Mouse (Mus musculus): Measurements from ENCODE around the gene Foxp1.

Foxp1 gene

DNA sequence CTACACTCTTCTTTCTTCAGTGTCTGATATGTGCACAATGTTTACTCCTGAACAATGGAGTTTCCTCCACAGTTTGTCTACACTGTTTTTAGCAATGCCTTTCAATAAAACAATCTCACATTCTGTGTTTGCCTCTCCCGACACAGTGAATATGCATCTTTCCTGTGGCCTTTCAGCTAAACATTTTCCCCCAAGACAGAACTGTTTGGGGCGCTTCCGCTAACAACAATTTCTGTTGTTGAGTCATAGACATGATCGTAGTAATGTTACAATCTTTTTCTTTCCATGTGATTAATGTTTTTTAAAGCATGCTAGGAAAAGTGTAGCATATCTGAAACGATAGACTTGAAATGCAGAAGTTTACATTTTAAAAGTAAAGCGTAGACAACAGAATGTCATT lies 194.4 kb downstream of the Foxp1 start:
- no peak for DNase-seq (ENCODE audit: low spot score)

DNA sequence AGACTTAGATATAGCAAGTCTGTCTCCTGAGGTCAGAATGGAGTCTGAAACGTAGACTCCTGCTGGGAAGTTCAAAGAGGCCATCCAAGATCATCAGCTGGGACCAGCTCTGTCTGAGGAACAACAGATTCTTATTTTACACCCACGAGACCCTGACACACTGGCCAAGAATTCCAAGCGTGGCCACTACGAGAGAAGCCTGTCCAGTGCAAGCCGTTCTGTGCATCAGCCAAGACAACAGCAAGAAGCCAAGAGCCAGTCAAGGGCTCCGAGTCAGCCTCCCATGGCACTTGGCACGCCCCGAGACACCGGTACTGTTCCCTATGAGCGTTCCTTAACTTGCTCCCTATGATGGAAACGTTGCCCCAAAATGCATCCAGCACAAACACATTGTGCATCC lies 194.8 kb downstream of the Foxp1 start:
- no peak for DNase-seq (ENCODE audit: low spot score)

DNA sequence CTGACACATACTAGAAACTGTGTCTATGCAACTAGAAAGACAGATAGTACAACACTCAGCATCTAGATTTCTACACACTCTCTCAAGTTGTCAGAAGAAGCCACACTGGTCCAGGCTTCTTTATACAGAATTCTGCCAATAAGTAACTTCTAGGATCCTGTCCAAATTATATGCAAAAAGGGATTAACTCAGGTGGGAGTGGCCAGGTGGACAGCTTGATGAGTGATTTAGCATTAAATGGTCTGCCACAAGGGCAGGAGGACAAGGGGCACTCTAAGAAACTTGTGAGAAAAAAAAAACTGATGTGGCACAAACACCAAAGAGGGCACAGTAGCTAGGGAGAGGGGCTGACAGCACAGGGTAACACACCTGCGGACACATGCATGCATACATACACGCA lies 196.6 kb downstream of the Foxp1 start:
- DNase-seq (ENCODE audit: low spot score): no peak

DNA sequence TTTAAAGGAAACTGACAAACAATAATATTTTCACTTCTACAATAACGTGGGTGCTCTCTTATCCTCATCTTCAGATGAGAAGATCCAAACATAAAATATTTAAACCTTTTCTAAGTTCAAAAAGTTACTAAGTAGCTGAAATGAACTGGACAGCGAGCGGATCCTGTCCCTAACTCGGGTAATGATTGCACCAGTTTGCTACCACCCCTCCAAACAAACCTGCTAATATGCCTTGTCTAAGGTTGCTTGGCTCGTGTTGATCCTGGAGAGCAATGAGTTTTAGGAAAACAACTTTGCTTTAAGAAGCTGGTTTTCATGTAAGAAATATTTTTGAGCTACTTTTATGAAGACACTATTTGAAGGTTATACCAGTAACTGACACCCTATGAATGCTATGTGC lies 197.1 kb downstream of the Foxp1 start:
- DNase-seq (ENCODE audit: low spot score): no peak

DNA sequence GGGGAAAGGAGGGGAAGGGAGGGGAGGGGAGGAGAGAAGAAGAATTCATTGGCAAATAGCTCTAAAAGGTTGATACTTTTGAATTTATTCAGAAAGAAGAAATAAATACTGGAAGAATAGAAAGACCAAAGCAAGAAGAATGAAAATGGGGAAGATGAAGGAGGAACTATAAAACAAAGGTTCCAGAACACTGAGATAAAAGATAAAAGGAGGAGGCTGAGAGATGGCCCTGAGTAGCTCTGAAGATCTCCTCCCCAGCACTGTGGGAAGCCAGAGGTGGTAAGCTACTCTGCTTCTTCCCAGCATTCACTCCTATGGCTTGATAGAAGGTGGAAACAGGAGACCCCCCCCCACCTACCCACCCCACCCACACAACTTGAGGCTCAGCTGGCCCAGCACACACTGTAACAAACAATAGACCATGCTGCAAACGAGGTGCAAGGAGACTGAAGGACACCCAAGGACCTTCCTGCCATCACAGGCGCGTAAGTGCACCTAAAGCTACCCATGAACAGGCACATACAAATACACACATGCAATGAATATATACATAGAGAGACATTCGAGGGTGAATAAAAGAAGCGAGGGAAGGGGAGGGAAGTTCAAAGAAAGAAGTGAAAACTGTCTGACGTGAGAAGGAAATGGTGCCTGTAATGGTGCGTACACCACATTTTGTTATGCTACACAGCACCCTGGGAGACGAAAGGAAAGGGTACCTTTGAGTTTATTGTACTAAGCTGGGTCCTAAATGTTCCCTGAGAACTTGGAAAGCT lies 200.2 kb downstream of the Foxp1 start:
- DNase-seq (ENCODE audit: low spot score): no peak

DNA sequence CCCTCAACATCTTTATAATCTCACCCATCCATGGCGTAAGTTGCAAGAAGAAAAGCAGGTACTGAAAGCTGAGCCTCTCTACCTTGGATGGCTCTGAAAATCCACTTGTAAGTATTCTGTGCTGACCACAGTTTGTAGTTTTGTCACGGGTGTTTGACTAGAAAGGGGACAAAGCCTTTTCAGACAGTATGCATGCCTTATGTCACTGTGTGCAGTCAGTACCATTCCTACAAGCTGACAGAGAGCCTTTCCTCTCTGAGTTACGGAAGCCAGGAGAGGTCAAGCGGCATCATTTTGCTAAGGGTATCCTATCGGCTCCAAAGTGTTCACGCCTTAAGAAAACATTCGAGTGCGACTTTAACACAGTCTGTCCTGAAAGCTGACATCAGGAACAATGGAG lies 202.1 kb downstream of the Foxp1 start:
- no peak for DNase-seq (ENCODE audit: low spot score)

DNA sequence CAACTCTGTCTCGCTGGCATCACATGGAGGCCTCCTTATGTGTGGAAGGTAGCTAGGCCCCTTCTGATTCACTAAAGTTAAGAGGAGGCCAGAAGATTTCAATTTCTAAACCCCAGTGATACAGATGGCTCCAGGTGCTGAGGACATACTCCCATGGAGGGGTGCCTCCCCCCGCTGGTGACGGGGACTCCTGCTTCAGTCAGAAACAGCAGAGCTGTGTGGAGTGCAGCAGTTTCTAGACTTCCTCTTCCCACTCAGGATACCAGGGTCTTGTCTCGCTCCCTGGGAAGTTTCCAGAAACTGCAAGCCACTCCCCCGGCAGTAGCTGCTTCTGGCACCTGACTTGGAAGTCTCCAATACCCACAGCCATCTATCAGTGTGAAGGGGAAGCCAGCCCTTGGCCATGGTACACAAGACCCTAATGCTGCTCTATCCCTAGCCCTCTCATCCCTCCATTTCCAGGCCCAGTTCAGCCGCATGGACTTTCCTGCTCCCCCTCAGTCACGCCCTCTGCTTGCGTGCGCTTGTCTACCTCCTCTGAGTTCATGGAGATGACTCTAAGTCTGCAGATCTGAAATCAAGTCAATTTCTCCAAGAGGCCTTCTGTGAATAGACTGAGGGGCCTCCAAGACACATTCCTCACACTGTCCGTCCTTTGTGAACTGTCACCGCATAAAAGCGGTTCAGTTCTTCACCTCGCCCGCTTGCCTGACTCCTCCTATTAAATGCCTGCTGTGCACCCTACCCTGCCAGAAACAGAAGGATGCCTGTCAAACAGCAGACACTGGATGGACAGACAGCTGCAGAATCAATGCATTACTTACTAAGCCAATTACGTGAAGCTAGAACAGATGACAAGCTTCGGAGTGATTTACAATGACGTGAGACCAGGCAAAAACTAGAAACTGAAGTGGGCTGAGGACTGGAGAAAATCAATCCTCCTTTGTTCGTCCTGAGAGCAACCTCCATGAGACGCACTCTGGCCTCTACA lies 202.8 kb downstream of the Foxp1 start:
- DNase-seq (ENCODE audit: low spot score): no peak

DNA sequence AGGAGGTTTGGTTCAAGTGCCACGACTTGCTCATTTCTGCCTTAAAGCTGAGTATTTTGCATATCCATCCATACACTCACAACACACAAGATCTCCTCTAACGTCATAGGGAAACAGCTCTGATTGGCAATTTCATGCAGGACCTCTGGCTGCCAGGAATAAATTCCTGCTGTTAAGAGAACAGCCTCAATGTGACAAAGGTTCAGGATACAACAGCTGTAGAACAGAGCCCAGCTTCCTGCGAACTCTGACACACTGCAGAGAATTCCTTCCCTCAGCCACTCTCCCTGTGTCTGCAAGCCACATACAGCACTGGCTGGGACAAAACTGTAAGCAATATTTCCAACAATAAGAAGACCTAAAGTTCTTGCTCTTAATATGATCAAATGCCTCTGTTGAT lies 207.8 kb downstream of the Foxp1 start:
- no peak for DNase-seq (ENCODE audit: low spot score)

DNA sequence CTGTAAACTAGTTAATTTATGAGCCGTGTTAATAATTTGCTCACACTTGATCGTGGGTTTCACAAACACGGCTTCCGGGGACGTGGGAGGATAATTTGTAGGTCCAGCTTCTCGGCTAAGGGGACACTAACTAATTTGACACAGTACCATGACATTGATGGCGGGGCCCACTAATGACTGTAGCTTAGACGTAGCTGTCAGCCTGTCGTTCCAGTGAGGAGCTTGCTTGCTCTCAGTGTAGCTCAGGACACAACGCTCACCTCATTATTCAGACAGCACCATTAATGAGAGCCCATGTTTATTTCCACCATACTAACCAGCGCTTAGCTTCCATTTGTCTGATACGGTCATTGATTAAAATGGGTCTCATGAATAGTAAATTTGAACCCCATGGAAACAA lies 212.0 kb downstream of the Foxp1 start:
- no peak for DNase-seq (ENCODE audit: low spot score)

DNA sequence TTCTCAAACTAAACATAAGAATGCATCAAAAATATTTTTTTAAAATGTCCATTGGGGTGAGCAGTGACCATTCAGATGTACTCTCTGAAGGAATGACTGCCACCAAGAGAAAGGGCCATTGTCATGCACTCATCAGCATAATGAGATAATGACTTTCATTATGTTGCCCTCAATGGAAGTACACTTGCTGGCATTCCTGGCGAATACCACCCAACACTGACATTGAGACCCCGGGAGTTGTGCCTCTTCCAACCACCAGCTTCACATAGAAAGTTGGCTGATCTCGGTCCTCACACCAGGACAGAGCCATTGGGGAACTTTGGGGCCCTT lies 212.4 kb downstream of the Foxp1 start:
- DNase-seq (ENCODE audit: low spot score): no peak

DNA sequence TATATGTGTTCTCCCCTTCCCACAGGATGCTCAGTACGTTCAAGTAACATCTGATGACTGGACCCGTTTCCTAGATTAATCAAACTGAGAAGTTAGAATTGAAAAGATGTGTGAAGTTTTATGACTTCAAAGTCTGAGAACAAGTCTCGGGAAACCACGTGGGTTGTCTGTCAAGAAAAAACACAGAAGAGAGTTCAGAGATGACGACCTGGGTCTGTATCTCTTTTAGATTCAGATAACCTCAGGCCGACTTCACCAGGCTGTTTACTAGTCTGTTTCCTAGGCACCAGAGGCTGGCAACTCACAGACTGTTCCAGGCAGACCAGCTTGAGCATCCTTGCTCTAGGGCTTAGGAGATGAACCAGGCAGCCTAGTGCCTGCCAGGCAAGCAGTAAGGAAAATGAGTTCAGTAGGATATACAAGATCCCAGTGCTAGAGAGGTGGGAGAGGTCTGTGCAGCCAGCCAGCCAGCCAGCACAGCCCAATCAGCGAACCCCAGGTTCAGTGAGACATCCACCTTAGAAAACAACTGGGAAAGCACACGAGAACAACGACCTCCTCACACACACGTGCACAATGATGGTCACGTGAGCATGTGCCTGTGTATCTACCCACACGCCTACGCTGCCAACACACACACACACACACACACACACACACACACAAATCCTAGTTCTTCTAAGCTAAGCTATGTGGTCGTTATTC lies 212.9 kb downstream of the Foxp1 start:
- DNase-seq (ENCODE audit: low spot score): no peak

DNA sequence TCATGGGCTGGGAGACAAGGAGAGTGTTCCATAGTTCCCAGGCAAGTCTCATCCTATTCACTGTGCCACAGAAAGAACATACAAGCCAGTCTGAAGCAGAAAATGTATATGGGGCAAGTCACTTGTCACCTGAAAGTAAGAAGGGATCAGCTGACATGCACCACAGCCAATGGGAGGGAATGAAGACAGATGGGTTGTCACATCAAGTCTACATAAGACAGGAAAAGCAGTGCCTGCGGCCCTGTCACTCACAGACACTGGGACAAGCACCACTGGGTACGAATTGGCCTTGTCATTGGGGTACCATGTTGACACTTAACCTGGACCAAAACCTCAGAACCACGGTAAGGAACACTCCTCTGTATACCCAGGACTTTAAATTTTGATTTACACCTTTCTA lies 216.8 kb downstream of the Foxp1 start:
- DNase-seq (ENCODE audit: low spot score): no peak

DNA sequence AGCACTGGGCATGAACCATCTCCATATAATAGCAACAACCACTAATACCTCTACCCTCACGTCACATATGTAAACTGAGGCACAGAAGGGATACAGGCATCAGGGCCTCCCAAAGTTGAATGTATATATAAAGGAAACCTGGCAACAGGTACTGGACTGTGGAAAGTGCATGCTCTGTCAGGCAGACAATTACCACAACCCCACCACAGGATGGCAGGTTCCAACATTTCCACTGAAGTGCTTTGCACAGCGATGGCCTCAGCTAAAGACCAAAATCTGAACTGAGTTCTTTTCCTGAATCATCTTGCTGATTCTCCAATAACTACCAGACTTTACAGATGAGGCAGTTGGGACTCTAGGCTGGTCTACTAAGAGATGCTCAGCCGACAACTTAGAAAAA lies 217.3 kb downstream of the Foxp1 start:
- no peak for DNase-seq (ENCODE audit: low spot score)

DNA sequence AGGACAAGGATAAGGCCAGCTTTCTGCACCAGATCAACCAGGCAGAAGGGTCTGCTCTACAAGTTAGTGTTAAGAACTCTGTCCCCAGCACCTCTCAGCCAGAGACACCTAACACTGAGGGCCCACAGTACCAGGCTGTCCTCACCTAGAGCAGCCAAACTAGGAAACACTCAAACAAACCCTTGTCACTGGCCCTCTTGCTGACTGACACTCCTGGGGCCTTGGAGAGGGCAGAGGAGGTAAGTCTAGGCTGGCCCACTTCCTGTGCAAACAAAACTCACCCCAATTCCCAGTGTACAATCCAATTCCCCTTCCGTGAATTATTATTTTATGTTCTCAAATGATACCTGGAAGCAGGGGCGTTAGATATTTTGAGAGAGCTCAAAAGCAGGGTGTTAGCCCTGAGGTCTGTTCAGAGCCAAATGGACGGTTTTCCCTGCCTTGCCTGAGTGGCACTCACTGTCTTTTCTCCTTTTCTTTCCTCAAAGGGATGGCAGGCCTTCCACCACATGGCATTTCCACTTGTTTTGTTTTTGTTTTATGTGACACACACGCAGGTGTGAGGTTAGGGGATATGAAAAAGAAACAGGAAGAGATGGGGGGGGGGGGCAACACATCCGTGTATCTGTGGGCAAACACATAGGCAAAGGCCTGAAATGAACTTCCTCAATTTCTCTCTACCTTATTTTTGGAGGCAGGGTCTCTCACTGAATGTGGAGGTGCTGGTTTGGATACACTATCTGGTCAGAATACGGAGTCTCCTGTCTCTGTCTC lies 219.7 kb downstream of the Foxp1 start:
- DNase-seq (ENCODE audit: low spot score): no peak

DNA sequence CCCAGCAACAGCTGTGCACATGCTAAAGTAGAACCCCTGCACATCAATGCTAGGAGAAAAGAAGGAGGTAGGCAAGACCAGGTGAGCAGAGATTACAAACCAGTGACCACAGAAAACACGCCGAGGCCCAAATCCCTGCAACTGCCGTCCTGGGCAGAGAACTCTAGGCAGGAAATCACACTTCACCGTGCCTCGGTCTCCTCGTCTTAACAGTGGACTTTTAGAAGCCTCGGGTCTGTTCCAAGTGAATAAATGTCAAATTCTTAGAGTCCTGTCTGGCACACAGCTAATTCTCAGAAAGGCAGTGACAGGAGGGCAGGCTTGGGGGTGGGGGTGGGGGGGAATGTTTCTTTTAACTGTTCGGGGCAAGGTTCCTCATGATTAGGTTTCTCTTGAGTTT lies 220.6 kb downstream of the Foxp1 start:
- DNase-seq (ENCODE audit: low spot score): no peak

DNA sequence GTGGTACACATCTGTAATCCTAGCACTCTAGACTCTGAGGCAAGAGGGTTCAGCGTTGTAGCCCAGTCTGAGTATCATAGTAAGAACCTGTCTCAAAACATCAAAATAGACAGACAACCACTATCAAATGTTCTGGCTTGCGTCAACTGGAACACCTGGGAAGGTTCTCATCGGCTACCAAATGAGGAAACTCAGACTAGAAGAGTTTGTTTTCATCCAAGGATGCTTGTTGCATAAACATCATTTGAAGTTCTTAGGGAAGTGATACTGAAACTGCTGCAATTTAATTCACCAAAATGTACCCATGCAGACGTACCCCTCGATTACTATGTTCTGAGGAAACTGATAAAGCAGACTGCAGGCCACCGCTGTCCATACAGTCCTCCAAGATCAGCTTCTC lies 222.3 kb downstream of the Foxp1 start:
- no peak for DNase-seq (ENCODE audit: low spot score)

DNA sequence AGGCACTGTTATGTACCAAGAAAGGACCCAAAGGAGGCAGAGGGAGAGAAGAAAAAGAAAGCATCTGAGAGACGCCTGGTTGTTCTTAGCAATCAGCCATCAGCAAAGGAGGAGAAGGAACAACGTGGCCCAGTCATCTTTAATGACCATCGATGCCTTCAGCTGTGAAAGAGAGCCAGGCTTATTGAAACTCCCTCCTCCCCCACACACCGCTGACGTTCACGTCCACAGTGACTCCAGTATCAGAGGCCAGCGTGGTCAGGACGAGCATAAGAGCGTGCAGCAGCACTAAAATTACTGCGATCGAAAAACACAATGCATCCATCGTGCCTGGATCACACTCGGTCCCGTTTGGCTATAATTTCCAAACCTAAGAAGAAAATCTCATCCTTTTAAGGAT lies 223.3 kb downstream of the Foxp1 start:
- no peak for DNase-seq (ENCODE audit: low spot score)

DNA sequence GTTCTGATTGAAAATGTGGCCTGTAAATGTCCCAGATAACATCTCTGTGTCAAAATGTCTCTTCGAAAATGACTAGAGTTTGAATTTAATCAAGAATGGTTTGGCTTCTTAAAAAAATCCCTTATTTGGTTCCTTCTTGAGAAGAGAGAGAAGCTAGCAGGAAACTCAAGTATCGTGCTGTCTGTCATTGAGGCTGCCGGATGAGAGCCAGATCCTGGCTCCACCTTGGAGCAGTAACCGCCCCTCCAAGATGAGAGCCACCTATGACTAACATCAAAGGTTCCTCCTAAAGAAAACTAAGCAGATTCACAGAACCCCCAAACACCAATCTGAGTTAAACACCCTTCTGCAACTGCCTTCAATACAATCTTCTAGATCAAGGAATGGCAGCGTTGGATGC lies 225.0 kb downstream of the Foxp1 start:
- DNase-seq (ENCODE audit: low spot score): no peak

DNA sequence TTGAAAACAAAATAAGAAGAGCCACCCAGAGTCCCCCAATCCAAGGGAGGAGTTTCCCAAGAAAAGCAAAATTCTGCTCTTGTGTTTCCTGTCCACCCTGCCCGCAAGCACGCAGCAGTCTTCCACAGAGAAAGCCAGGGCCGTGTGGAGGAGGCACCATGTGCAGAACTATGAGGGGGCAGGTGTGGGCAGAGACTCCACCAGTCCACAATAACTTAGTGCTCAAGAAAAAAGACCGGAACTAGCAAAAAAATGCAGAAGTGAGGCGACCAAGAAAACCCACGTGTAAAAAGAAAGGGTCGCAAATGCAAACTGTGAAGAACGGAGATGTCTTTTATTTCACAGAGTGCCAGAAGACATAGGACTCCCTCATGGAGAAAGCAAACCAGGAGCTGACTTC lies 227.0 kb downstream of the Foxp1 start:
- peak; percentile 49 for DNase-seq (ENCODE audit: low spot score)

DNA sequence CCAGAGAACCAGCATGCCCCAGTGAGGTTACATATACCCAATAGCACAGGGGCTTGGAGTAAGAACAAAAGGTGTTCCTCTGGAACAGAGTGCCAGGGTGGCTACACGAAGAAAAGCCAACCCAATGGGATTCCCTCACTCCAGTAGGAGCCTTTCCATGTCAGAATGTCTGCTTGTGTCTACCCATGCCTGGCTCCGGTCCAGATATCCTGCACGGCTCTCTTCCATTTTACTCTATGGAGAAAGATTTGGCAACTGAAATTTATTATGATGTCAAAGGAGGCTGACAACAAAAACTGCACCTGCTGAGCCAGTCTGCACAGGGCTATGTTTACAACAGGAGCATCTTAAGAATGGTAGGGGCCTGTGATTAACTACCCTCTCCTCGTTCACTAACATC lies 233.3 kb downstream of the Foxp1 start:
- DNase-seq (ENCODE audit: low spot score): no peak

DNA sequence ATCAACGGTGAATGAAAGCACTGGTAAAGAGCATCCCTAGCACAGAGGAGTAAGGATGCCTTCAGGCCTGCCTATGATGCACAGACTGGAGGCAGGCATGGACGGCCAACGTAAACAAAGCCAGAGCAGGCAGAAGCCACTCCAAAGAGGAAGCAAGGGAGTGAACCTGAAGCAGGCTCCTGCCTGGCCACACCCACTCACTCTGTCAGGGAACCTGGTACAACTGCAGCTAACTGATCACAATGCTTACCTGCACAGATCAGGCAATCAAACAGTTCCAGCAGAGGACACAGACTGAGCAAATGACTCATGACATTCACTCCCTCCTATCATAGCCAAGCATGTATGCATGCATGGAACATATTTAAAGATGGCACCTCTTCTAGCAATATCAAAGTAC lies 237.5 kb downstream of the Foxp1 start:
- no peak for DNase-seq (ENCODE audit: low spot score)

DNA sequence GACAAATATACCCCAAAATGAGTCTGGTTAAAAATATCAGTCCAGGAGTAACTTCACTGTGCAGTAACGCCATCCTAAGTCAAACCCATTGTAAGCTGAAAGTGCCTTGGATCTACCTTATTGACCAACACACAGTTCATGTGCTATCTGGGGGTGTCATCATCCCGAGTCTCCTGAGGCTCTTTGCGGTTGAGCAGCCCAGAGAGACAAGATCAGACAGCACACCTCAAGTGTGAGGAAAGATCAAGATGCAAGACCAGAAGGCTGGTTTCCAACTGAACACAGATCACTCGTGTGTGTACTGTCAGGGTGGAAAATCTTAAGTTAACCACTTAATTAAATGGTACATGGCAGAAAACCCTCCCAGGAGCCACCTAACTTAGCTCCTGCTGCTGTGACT lies 238.5 kb downstream of the Foxp1 start:
- DNase-seq (ENCODE audit: low spot score): no peak

Data from testis, postnatal 10 days (tissue).